Mouse (Mus musculus) cortical plate, adult 2 months (tissue): ENCODE measurements around the gene Gzmm. TPM values are rescaled to one million over a fixed set of nuclear protein-coding genes. Genes with fewer than 3 reads are reported as not detected.
"Not testable (repeated sequence)": the region's sequence is repeated elsewhere in the genome, so short reads cannot be mapped to it uniquely, and the experiment has no call there.

Experiments used
- H3K27ac ChIP-seq: fragments of 200-500 bp; 2 replicates; pipeline ENCODE4 v1.5.1; 2012; ENCODE audit warnings: low read length, control low read depth, inconsistent platforms; ENCODE audit not compliant: insufficient read depth
- H3K4me1 ChIP-seq: fragments of 200-500 bp; 2 replicates; pipeline ENCODE4 v1.6.1; 2011; ENCODE audit warnings: low read length; ENCODE audit not compliant: control insufficient read depth, insufficient read depth
- H3K4me3 ChIP-seq: fragments of 200-500 bp; 2 replicates; pipeline ENCODE4 v1.5.1; 2011; ENCODE audit warnings: mild to moderate bottlenecking, low read length, control low read depth; ENCODE audit not compliant: insufficient read depth
- CTCF ChIP-seq: fragments of 200-500 bp; IDR thresholded peaks from 2 replicates; pipeline ENCODE4 v1.5.1; 2011; ENCODE audit warnings: mild to moderate bottlenecking, control low read depth, low read length; ENCODE audit not compliant: insufficient read depth; ENCODE audit errors: extremely low read depth
- POLR2A ChIP-seq: fragments of 200-500 bp; IDR thresholded peaks from 2 replicates; pipeline ENCODE4 v1.6.1; 2011; ENCODE audit warnings: mild to moderate bottlenecking, low read length, control low read depth; ENCODE audit not compliant: insufficient read depth; ENCODE audit errors: extremely low read depth
- polyA plus RNA-seq: library from polyadenylated mRNA; depleted of rRNA; stranded (reverse); fragments of >200 nt; gene quantifications from 2 replicates; pipeline ENCODE4 v1.2.3, GENCODE M21; 2012

The Gzmm gene
- polyA plus RNA-seq, 1 experiment, result 1.1 TPM

DNA sequence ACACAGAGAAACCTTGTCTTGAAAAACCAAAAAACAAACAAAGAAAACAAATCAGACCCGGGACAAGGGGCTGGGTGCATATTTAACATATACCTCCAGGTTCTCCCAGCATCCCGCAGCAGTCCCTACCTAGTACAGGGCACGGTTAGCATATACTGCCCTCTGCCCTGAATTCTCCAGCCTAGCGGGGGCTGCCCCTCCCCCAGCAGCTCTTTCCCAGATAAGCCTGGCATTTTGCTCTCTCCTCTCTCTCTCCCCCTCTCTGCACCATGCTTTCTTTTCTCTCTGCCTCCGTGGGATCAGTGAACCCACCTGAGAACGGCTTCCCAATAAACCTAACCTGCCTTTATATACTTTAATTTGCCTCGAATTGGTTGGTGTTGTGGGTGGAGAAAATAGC is 11.9 kb downstream of the Gzmm start:
- Histone ChIP-seq H3K4me1 (peaks cover 3% of the 10 kb centered on the region), H3K4me3 (no peak overlapping the region), H3K27ac (peak overlapping the region; percentile 49)
- no peak for TF ChIP-seq POLR2A

DNA sequence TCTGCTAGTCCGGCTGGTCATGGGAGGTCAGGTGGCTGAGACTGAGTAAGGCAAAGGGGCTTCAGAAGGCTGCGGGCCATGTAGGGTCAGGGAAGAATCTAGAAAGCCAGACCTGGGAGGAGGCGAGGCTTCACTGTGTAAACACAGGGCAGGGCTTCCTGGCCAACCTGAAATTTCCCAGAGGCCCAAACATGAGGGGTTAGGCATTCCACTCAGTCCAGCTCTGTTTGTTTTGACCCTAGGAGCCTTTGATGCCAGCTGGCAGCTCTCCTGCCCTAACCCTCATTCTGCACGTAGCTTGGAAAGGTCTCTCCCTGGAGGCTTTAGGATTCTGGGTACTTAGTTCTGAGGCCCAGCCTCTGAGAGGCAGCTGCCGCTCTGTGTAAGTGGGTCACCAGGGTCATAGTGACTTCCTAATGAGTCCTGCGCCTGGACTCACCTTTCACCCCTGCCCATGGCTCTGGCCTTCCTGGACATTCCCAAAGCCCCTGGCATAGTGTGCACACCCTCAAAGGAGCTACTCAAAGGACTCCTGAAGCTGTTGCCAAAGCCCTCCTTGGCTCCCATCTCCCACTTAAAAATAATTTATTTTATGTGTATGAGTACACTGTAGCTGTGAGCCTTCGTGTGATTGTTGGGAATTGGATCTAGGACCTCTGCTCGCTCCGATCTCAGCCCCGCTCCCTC is 12.8 kb downstream of the Gzmm start:
- no peak overlapping the region for H3K4me3 ChIP-seq
- peak overlapping the region; percentile 49 for H3K27ac ChIP-seq
- H3K4me1 ChIP-seq, result peaks cover 7% of the 10 kb centered on the region
- TF ChIP-seq CTCF (no peak), POLR2A (no peak)

DNA sequence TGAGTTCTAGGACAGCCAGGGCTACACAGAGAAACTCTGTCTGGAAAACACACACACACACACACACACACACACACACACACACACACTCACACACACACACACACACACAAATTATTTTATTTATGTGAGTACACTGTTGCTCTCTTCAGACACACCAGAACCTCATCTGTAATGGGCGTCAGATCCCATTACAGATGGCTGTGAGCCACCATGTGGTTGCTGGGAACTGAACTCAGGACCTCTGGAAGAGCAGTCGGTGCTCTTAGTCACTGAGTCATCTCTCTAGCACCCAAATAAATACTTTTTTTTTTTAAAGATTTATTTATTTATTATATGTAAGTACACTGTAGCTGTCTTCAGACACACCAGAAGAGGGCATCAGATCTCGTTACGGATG is 14.2 kb downstream of the Gzmm start:
- not testable (repeated sequence) for H3K4me1 ChIP-seq, H3K27ac ChIP-seq, H3K4me3 ChIP-seq

- no peak for TF ChIP-seq CTCF
- no peak for TF ChIP-seq POLR2A
- H3K4me3 ChIP-seq, result peak overlapping the region; percentile 83; the same call in 1 of the 2 replicates
- H3K27ac ChIP-seq, result no peak overlapping the region
These were observed 14.7 kb downstream of the Gzmm start for GRCm38 (mm10) chr10:79703541-79703940.

DNA sequence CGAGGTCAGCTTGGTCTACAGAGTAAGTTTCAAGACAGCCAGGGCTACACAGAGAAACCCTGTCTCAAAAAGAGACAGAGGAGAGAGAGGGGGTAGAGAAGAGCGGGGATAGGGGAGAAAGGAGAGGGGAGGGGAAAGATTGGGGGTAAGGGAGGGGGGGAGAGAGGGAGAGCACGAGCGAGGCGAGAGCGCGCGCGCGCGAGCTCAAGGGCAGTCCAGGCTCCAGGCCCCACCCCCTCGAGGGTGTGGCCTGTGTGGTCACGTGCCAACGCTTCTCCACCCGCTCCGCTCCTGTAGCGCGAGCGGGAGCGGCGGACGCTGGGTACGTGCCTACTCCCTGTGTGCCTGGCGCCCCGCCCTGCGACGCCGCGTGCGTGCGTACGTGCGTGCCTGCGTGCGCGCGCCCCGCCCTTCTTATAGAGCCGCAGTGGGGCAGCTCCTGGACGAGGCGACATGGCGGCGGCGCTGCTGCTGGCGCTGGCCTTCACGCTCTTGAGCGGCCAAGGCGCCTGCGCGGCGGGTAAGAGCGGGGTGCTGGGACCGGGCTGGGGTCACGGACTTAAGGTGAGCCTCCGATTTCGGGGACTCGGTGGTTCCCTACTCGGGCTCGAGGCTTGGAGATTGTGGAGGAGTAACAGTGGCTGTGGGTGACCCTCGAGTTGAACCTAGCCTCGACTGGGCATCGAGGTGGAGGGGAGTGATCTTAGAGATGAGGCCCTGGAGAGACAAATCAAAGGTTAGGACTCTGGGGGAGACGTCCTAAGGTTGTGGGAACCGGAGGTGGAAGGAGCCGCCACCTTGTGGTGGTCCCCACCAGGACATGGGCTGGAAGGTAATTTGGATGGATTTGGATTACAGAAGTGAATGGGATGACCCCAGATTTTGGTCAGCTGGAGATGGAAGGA is 15.5 kb downstream of the Gzmm start, which contains the start of gene Bsg:
Bsg (plus strand) TSS at position 427 of the 905 bp plus-strand sequence.
- peaks cover 8% of the 10 kb centered on the region for H3K4me1 ChIP-seq
- H3K4me3 ChIP-seq, result peak within 1 kb of the TSS; percentile 83
- TF ChIP-seq CTCF (peak; percentile 38), POLR2A (peak; percentile 91)
- H3K27ac ChIP-seq, result peak within 1 kb of the TSS; percentile 90

More at GRCm38 (mm10) chr10:79703541-79703940, 14.7 kb downstream of the Gzmm start:
- H3K4me1 ChIP-seq, result peaks cover 8% of the 10 kb centered on the region

DNA sequence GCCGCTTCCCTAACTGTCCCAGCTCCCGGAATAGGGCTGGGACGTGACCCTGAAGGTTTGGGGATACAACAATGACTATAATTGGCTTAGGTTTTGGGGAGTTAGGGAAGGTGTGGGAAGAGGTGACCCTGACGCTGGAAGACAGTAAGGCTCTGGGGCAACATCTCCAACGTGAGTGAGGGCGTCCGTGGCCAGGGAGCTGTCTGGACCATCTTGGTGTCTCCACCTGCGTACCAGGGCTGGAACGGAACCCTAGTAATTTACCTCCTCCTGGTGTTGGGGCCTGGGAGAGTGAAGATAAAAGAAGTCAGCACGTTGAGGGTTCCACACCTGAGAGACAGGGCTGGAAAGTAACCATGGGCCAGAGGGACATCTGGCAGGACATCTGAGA is 16.1 kb downstream of the Gzmm start:
- Histone ChIP-seq H3K4me3 (peak overlapping the region; percentile 83), H3K4me1 (peaks cover 8% of the 10 kb centered on the region), H3K27ac (peak overlapping the region; percentile 90; the same call in 1 of the 2 replicates)
- TF ChIP-seq CTCF (no peak), POLR2A (no peak)

DNA sequence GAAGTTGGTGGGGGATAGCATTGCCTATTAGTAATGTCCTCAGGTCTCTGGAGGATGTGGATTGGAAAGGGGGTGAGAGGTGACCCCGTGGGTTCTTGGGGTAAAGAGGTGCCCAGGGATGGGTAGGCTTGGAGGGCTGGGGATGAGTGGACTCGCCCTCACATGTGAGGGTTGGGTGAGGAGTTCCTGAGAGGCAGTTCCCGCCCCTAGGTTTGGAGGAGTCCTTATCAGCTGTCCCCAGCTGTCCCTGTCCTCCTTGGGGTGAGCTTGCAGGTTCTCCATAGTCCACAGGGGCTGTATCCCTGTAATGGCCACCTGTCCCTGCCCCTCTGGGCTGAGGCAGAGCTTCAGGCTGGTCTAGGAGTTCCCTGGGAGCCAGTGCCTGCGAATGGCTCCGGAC is 17.1 kb downstream of the Gzmm start:
- TF ChIP-seq POLR2A (no peak), CTCF (no peak)
- H3K4me1 ChIP-seq, result peaks cover 8% of the 10 kb centered on the region

DNA sequence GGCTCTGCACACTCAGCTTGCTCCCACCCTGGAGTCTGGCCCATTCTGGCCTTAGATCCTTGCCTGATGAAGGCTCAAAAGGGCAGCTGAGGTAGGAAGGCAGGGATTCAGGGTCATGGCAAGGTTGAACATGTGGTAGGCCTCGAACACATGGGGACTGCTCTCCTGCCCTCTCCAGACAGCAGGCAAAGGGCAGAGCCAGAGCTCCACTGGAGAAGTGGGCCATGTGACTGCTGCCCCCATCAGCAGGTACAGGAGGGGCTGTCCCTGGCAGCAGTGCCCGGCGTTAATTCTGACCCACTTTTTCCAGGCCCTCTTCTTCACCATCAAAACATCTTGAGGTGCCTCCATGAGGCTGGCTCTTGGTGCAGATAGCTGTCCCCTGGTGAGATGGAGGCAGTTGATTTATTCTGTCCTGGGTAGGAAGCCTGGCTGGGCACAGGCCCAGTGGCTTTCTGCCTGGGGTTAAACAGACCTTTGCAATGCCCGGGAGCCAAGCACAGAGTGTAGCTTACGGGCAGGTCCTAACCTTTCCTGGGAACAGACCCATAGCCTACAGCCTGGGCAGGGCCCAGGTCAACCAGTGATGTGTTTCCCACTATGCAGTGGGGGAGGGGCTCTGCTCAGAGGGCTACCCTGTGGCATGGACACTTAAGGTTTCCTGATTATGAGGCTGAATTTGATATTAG is 17.7 kb downstream of the Gzmm start:
- H3K4me3 ChIP-seq, result peak overlapping the region; percentile 83
- TF ChIP-seq CTCF, result no peak
- no peak for TF ChIP-seq POLR2A
- H3K27ac ChIP-seq, result peak overlapping the region; percentile 90
- H3K4me1 ChIP-seq, result peaks cover 8% of the 10 kb centered on the region

More for the DNA sequence above, 17.1 kb downstream of the Gzmm start:
- Histone ChIP-seq H3K27ac (peak overlapping the region; percentile 90), H3K4me3 (peak overlapping the region; percentile 83)

GRCm38 (mm10) chr10:79707162-79707561 is 18.3 kb downstream of the Gzmm start:
- Histone ChIP-seq H3K27ac (no peak overlapping the region), H3K4me1 (peaks cover 8% of the 10 kb centered on the region), H3K4me3 (peak overlapping the region; percentile 83)
- no peak for TF ChIP-seq CTCF
- TF ChIP-seq POLR2A, result no peak
